Mouse (Mus musculus) liver, adult 2 months (tissue): Measurements from ENCODE around the gene Ydjc.

Source experiments
- CTCF ChIP-seq: fragments of 200-500 bp; IDR thresholded peaks from 2 replicates; pipeline ENCODE4 v1.5.1; 2011; ENCODE audit warnings: low read depth, low read length, control low read depth
- POLR2A ChIP-seq: fragments of 200-500 bp; IDR thresholded peaks from 2 replicates; pipeline ENCODE4 v1.6.1; 2011; ENCODE audit warnings: low read length, control low read depth; ENCODE audit not compliant: insufficient read depth; ENCODE audit errors: extremely low read depth

DNA sequence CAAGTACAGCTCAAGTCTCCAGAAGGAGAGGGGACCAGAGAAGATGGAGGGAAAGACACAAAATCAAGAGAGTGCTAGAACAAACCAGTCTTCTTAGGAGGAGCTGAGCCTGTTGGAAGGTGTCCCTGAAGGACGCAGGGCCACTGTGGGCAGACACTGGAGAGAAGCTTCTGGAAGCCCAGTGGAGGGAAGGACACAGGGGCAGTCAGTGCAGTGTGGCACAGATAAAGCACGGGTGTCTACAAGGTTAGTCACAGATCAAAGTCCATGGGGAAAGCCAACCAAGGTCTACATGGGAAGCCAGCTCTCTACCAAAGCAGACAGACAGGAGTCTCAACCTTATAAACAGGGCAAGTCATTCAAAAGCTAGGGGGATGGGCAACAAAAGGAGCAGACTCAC, 31.3 kb downstream of the Ydjc start:
- TF ChIP-seq CTCF = no peak
- no peak for TF ChIP-seq POLR2A
